Mouse (Mus musculus) spleen, adult 2 months (tissue): ENCODE measurements around the gene Ifi206.
"Not testable (repeated sequence)": the region's sequence is repeated elsewhere in the genome, so short reads cannot be mapped to it uniquely, and the experiment has no call there.

ENCODE experiments used
- CTCF ChIP-seq: fragments of 200-500 bp; IDR thresholded peaks from 2 replicates; pipeline ENCODE4 v1.5.1; 2011; ENCODE audit warnings: mild to moderate bottlenecking, inconsistent platforms; ENCODE audit not compliant: insufficient read depth, insufficient read length, insufficient replicate concordance; ENCODE audit errors: extremely low read depth
- POLR2A ChIP-seq: fragments of 200-500 bp; IDR thresholded peaks from 2 replicates; pipeline ENCODE4 v1.6.1; 2011; ENCODE audit warnings: low read depth, low read length, inconsistent platforms

DNA sequence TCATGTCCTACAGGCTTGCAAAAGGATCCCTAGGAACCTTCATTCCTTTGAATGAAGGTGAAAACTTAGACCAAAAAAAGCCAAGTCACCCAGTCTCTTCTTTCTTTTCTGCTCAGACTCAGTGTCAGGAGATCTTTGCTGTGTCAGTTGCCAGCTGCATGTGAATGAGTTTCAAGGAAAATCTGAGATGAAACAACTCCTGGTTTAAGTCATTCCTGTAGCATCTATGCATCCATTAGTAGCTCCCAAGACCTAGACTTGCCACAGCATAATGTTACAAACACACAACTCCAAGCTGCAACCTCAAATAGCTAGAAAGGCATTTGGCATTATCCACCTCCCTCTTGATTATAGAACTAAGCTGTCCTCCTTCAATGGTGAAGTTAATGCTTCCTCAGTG, 642 bp upstream of the Ifi206 start:
- TF ChIP-seq CTCF, POLR2A: not testable (repeated sequence)
